Mouse (Mus musculus) limb, embryonic 13.5 days (tissue): ENCODE data around the gene Gm11541. TPM values are rescaled to one million over a fixed set of nuclear protein-coding genes. Genes with fewer than 3 reads are reported as not detected.
A peak's percentile ranks its signal among the peaks of the same experiment; 100 is the strongest.

Experiments used
- ATAC-seq: fragments of 200-750 bp; cut with Nextera tagmentation; 2 replicates; pipeline ENCODE4 v1.8.0; 2017; ENCODE audit warnings: low read depth, moderate number of reproducible peaks, moderate TSS enrichment; ENCODE audit not compliant: low FRiP score
- H3K27ac ChIP-seq: fragments of 300-500 bp; sonication (generic); 2 replicates; pipeline ENCODE4 v1.5.1; 2015; ENCODE audit warnings: inconsistent platforms, mild to moderate bottlenecking, moderate library complexity
- H3K27me3 ChIP-seq: fragments of 300-500 bp; sonication (generic); 2 replicates; pipeline ENCODE4 v1.6.1; 2015; ENCODE audit warnings: mild to moderate bottlenecking, inconsistent platforms
- H3K36me3 ChIP-seq: fragments of 300-500 bp; sonication (generic); 2 replicates; pipeline ENCODE4 v1.6.1; 2015; ENCODE audit warnings: inconsistent platforms, mild to moderate bottlenecking, moderate library complexity
- H3K4me1 ChIP-seq: fragments of 300-500 bp; sonication (generic); 2 replicates; pipeline ENCODE4 v1.6.1; 2015; ENCODE audit warnings: inconsistent platforms
- H3K4me2 ChIP-seq: fragments of 300-500 bp; sonication (generic); replicated peaks from 2 replicates; pipeline ENCODE4 v1.6.1; 2015; ENCODE audit warnings: inconsistent platforms, mild to moderate bottlenecking, moderate library complexity
- H3K4me3 ChIP-seq: fragments of 300-500 bp; sonication (generic); 2 replicates; pipeline ENCODE4 v1.5.1; 2015; ENCODE audit warnings: moderate library complexity, mild to moderate bottlenecking, inconsistent platforms
- H3K9ac ChIP-seq: fragments of 300-500 bp; sonication (generic); 2 replicates; pipeline ENCODE4 v1.6.1; 2015; ENCODE audit warnings: mild to moderate bottlenecking, inconsistent platforms
- H3K9me3 ChIP-seq: fragments of 300-500 bp; sonication (generic); 2 replicates; pipeline ENCODE4 v1.6.1; 2016; ENCODE audit warnings: inconsistent platforms
- WGBS: fragments of 180-500 bp; shearing (Covaris S2); methylation state at CpG from one replicate; pipeline ENCODE4 v1.1.7; 2015; 5-methylcytosine and 5-hydroxymethylcytosine counted together
- polyA plus RNA-seq: library from polyadenylated mRNA; unstranded; fragments of >200 nt; fragmentation: Nextera tagmentation; extraction: Ambion mirVana; gene quantifications from 2 replicates; pipeline ENCODE4 v1.2.1, GENCODE M21; 2015

Gm11541 gene
- 0.11 TPM in 1 of 2 replicates, not detected in the other for polyA plus RNA-seq

- 0 out of 2 replicates have a peak, but pooled peaks have one; percentile 11 for ATAC-seq
- peaks cover 14% of the 10 kb centered on the region for H3K4me1 ChIP-seq
- H3K27ac ChIP-seq = no peak within 1 kb of the TSS
- H3K9ac ChIP-seq = no peak within 1 kb of the TSS
- no peaks in the 10 kb centered on the region for H3K36me3 ChIP-seq
- no peak within 1 kb of the TSS for H3K4me3 ChIP-seq
- no peak within 1 kb of the TSS for H3K4me2 ChIP-seq
- peaks cover 5% of the 10 kb centered on the region; the same call in 1 of the 2 replicates for H3K27me3 ChIP-seq
- H3K9me3 ChIP-seq = no peaks in the 10 kb centered on the region
- 64% methylated on average over 5 of the region's 5 CpGs for WGBS
Observed at GRCm38 (mm10) chr11:94704472-94704871, at the start of gene Gm11541. Gene Gm11541, minus strand, starts transcription at chr11:94704499.

- H3K27me3 ChIP-seq = no peaks in the 10 kb centered on the region
- H3K4me3 ChIP-seq = no peak overlapping the region
- no peak for ATAC-seq
- no peak overlapping the region for H3K4me2 ChIP-seq
- no peaks in the 10 kb centered on the region for H3K4me1 ChIP-seq
- H3K36me3 ChIP-seq = no peaks in the 10 kb centered on the region
- H3K9me3 ChIP-seq = no peaks in the 10 kb centered on the region
- no peak overlapping the region for H3K9ac ChIP-seq
- no peak overlapping the region for H3K27ac ChIP-seq
- WGBS = 51% methylated on average over 2 of the region's 2 CpGs
Observed at GRCm38 (mm10) chr11:94752946-94753713, 48.8 kb upstream of the Gm11541 start.

GRCm38 (mm10) chr11:94741732-94742272 lies 37.5 kb upstream of the Gm11541 start, which contains the start of gene Cdc34b:
Gene Cdc34b, plus strand, starts transcription at chr11:94741782.
- H3K4me2 ChIP-seq = no peak within 1 kb of the TSS
- H3K36me3 ChIP-seq = no peaks in the 10 kb centered on the region
- ATAC-seq = no peak
- 77% methylated on average over 29 of the region's 29 CpGs for WGBS
- H3K9me3 ChIP-seq = 0 out of 2 replicates have a peak, but pooled peaks cover 6% of the 10 kb centered on the region
- no peaks in the 10 kb centered on the region for H3K4me1 ChIP-seq
- H3K27ac ChIP-seq = no peak within 1 kb of the TSS
- H3K27me3 ChIP-seq = no peaks in the 10 kb centered on the region
- no peak within 1 kb of the TSS for H3K9ac ChIP-seq
- no peak within 1 kb of the TSS for H3K4me3 ChIP-seq

- H3K9me3 ChIP-seq = no peaks in the 10 kb centered on the region
- no peaks in the 10 kb centered on the region for H3K27me3 ChIP-seq
- no peaks in the 10 kb centered on the region for H3K4me1 ChIP-seq
- H3K9ac ChIP-seq = no peak overlapping the region
- H3K4me2 ChIP-seq = no peak overlapping the region
- 70% methylated on average over 2 of the region's 2 CpGs for WGBS
- no peak overlapping the region for H3K4me3 ChIP-seq
- no peak overlapping the region for H3K27ac ChIP-seq
- no peak for ATAC-seq
- H3K36me3 ChIP-seq = no peaks in the 10 kb centered on the region
Observed at GRCm38 (mm10) chr11:94735746-94736145, 31.4 kb upstream of the Gm11541 start.

- no peaks in the 10 kb centered on the region for H3K36me3 ChIP-seq
- 45% methylated on average over 8 of the region's 8 CpGs for WGBS
- no peak overlapping the region for H3K4me2 ChIP-seq
- no peaks in the 10 kb centered on the region for H3K9me3 ChIP-seq
- H3K27ac ChIP-seq = no peak overlapping the region
- ATAC-seq = no peak
- no peaks in the 10 kb centered on the region for H3K27me3 ChIP-seq
- no peak overlapping the region for H3K4me3 ChIP-seq
- H3K9ac ChIP-seq = no peak overlapping the region
- H3K4me1 ChIP-seq = no peaks in the 10 kb centered on the region
Observed at GRCm38 (mm10) chr11:94732773-94733172, 28.5 kb upstream of the Gm11541 start.

GRCm38 (mm10) chr11:94731229-94731628 lies 26.9 kb upstream of the Gm11541 start:
- WGBS = 84% methylated on average over 12 of the region's 12 CpGs
- H3K9ac ChIP-seq = no peak overlapping the region
- H3K27ac ChIP-seq = no peak overlapping the region
- no peaks in the 10 kb centered on the region for H3K9me3 ChIP-seq
- H3K4me3 ChIP-seq = no peak overlapping the region
- no peaks in the 10 kb centered on the region for H3K36me3 ChIP-seq
- no peaks in the 10 kb centered on the region for H3K27me3 ChIP-seq
- H3K4me1 ChIP-seq = no peaks in the 10 kb centered on the region
- no peak overlapping the region for H3K4me2 ChIP-seq
- no peak for ATAC-seq

GRCm38 (mm10) chr11:94730261-94730660 lies 26.0 kb upstream of the Gm11541 start:
- WGBS = 34% methylated on average over 5 of the region's 5 CpGs

GRCm38 (mm10) chr11:94729565-94729964 lies 25.3 kb upstream of the Gm11541 start:
- H3K9ac ChIP-seq = no peak overlapping the region
- no peaks in the 10 kb centered on the region for H3K4me1 ChIP-seq
- no peak overlapping the region for H3K27ac ChIP-seq
- H3K4me2 ChIP-seq = no peak overlapping the region
- 30% methylated on average over 4 of the region's 4 CpGs for WGBS
- no peak for ATAC-seq
- no peaks in the 10 kb centered on the region for H3K27me3 ChIP-seq
- H3K4me3 ChIP-seq = no peak overlapping the region
- H3K36me3 ChIP-seq = no peaks in the 10 kb centered on the region
- no peaks in the 10 kb centered on the region for H3K9me3 ChIP-seq

More at GRCm38 (mm10) chr11:94730261-94730660, 26.0 kb upstream of the Gm11541 start:
- Histone ChIP-seq H3K4me3 (no peak overlapping the region), H3K9ac (no peak overlapping the region), H3K9me3 (no peaks in the 10 kb centered on the region), H3K27ac (no peak overlapping the region), H3K4me2 (no peak overlapping the region), H3K4me1 (no peaks in the 10 kb centered on the region), H3K36me3 (no peaks in the 10 kb centered on the region), H3K27me3 (no peaks in the 10 kb centered on the region)
- ATAC-seq = no peak

- no peaks in the 10 kb centered on the region for H3K36me3 ChIP-seq
- no peak for ATAC-seq
- no peaks in the 10 kb centered on the region for H3K27me3 ChIP-seq
- no peaks in the 10 kb centered on the region for H3K9me3 ChIP-seq
- WGBS = 75% methylated on average over 3 of the region's 3 CpGs
- H3K4me3 ChIP-seq = no peak overlapping the region
- no peak overlapping the region for H3K27ac ChIP-seq
- H3K4me2 ChIP-seq = no peak overlapping the region
- no peaks in the 10 kb centered on the region for H3K4me1 ChIP-seq
- H3K9ac ChIP-seq = no peak overlapping the region
Observed at GRCm38 (mm10) chr11:94728545-94728944, 24.2 kb upstream of the Gm11541 start.

- WGBS = 91% methylated on average over 3 of the region's 3 CpGs
- Histone ChIP-seq H3K4me2 (no peak overlapping the region), H3K27me3 (no peaks in the 10 kb centered on the region), H3K4me3 (no peak overlapping the region), H3K36me3 (no peaks in the 10 kb centered on the region), H3K9ac (no peak overlapping the region), H3K4me1 (no peaks in the 10 kb centered on the region), H3K9me3 (no peaks in the 10 kb centered on the region), H3K27ac (no peak overlapping the region)
- ATAC-seq = no peak
Observed at GRCm38 (mm10) chr11:94727306-94727705, 23.0 kb upstream of the Gm11541 start.

- Histone ChIP-seq H3K36me3 (no peaks in the 10 kb centered on the region), H3K9ac (no peak overlapping the region)
- 80% methylated on average over 2 of the region's 2 CpGs for WGBS
Observed at GRCm38 (mm10) chr11:94719216-94719615, 14.9 kb upstream of the Gm11541 start.

GRCm38 (mm10) chr11:94718113-94718909 lies 14.0 kb upstream of the Gm11541 start:
- no peak overlapping the region for H3K27ac ChIP-seq
- H3K9me3 ChIP-seq = no peaks in the 10 kb centered on the region
- H3K9ac ChIP-seq = no peak overlapping the region
- H3K4me1 ChIP-seq = peaks cover 15% of the 10 kb centered on the region
- ATAC-seq = no peak
- no peaks in the 10 kb centered on the region for H3K36me3 ChIP-seq
- 87% methylated on average over 7 of the region's 7 CpGs for WGBS
- no peak overlapping the region for H3K4me3 ChIP-seq
- H3K27me3 ChIP-seq = no peaks in the 10 kb centered on the region
- H3K4me2 ChIP-seq = no peak overlapping the region

More at GRCm38 (mm10) chr11:94719216-94719615, 14.9 kb upstream of the Gm11541 start:
- H3K27me3 ChIP-seq = no peaks in the 10 kb centered on the region
- H3K27ac ChIP-seq = no peak overlapping the region
- no peaks in the 10 kb centered on the region for H3K9me3 ChIP-seq
- no peak for ATAC-seq
- H3K4me3 ChIP-seq = no peak overlapping the region
- H3K4me2 ChIP-seq = no peak overlapping the region
- H3K4me1 ChIP-seq = peaks cover 11% of the 10 kb centered on the region
